In genomic region chr2:162884101-162884500, GRCm38 (mm10) we compare ENCODE assay signal across 28 mouse cellular contexts. TPM values are rescaled to one million over a fixed set of nuclear protein-coding genes. Genes with fewer than 3 reads are reported as not detected.
"Had no signal": no experiment of that assay in that cellular context is flagged by ENCODE, and none has a peak within 500 bp of the region (broad histone marks: within the 10 kb centered on the region; RNA-seq: fewer than 3 reads in every experiment).

No protein-coding gene starts in this region.

- H3K9ac ChIP-seq: forebrain, postnatal 0 days; heart, embryonic 13.5 days; heart, embryonic 15.5 days; hindbrain, embryonic 13.5 days; intestine, embryonic 15.5 days; limb, embryonic 12.5 days; liver, embryonic 13.5 days had no signal

- H3K4me1 ChIP-seq: heart, embryonic 13.5 days; heart, embryonic 15.5 days; hindbrain, embryonic 13.5 days; intestine, embryonic 15.5 days; limb, embryonic 10.5 days; limb, embryonic 12.5 days; liver, embryonic 13.5 days had no signal

- DNase-seq: forebrain, postnatal 0 days; gastrocnemius, postnatal 14 days; gastrocnemius, postnatal 36 days; heart, adult 18-20 months; heart, postnatal 14 days; heart, postnatal 36 days; kidney, adult 18-20 months; kidney, adult 8-10 months; kidney, postnatal 10 days; kidney, postnatal 25 days; kidney, postnatal 4 days; liver; liver, embryonic 13.5 days had no signal

- H3K27ac ChIP-seq: heart, embryonic 10.5 days; heart, embryonic 13.5 days; heart, embryonic 15.5 days; hindbrain, embryonic 13.5 days; intestine, embryonic 15.5 days; layer of hippocampus, adult 2 months; left cerebral cortex, adult 2 months; limb, embryonic 10.5 days; limb, embryonic 12.5 days; liver, embryonic 13.5 days had no signal

- H3K36me3 ChIP-seq: heart, embryonic 10.5 days; heart, embryonic 13.5 days; heart, embryonic 15.5 days; hindbrain, embryonic 13.5 days; intestine, embryonic 15.5 days; limb, embryonic 10.5 days; limb, embryonic 12.5 days; liver, embryonic 13.5 days had no signal

- H3K4me3 ChIP-seq: heart, embryonic 10.5 days; heart, embryonic 13.5 days; heart, embryonic 15.5 days; hindbrain, embryonic 13.5 days; intestine, embryonic 15.5 days; layer of hippocampus, adult 2 months; left cerebral cortex, adult 2 months; limb, embryonic 10.5 days; limb, embryonic 12.5 days; liver, embryonic 13.5 days had no signal

- H3K4me2 ChIP-seq: heart, embryonic 13.5 days; heart, embryonic 15.5 days; hindbrain, embryonic 13.5 days; intestine, embryonic 15.5 days; limb, embryonic 12.5 days; liver, embryonic 11.5 days; liver, embryonic 13.5 days had no signal

- H3K9me3 ChIP-seq: heart, embryonic 10.5 days; heart, embryonic 13.5 days; heart, embryonic 15.5 days; hindbrain, embryonic 13.5 days; intestine, embryonic 15.5 days; limb, embryonic 10.5 days; limb, embryonic 12.5 days; liver, embryonic 13.5 days had no signal

- H3K27me3 ChIP-seq: heart, embryonic 13.5 days; heart, embryonic 15.5 days; hindbrain, embryonic 13.5 days; intestine, embryonic 15.5 days; limb, embryonic 12.5 days; liver, embryonic 13.5 days had no signal

- ATAC-seq: forebrain, postnatal 0 days; hindbrain, embryonic 16.5 days; inflammation-experienced regulatory T-cells, adult 6 months; intestine, embryonic 15.5 days; intestine, postnatal 0 days had no signal

RNA-seq across cellular contexts. Expression of gene L3mbtl1, which starts 59.2 kb away (rescaled TPM):
- polyA plus RNA-seq: heart, embryonic 15.5 days; heart, postnatal 0 days; kidney, embryonic 14.5 days had no signal
